Mouse (Mus musculus) stomach, postnatal 0 days (tissue): ENCODE data around the gene Snx12. TPM values are rescaled to one million over a fixed set of nuclear protein-coding genes. Genes with fewer than 3 reads are reported as not detected.

Source experiments
- ATAC-seq: fragments of 200-750 bp; cut with Nextera tagmentation; 2 replicates; pipeline ENCODE4 v1.8.0; 2017; ENCODE audit not compliant: low FRiP score, low TSS enrichment
- DNase-seq: peaks from one replicate; pipeline ENCODE4 v3.0.0-alpha.2; 2016; ENCODE audit warnings: low spot score
- H3K27ac ChIP-seq: fragments of 300-500 bp; sonication (generic); replicated peaks from 2 replicates; pipeline ENCODE4 v1.5.1; 2014; ENCODE audit warnings: mild to moderate bottlenecking, control low read depth
- H3K27me3 ChIP-seq: fragments of 300-500 bp; sonication (generic); 2 replicates; pipeline ENCODE4 v1.6.1; 2014; ENCODE audit warnings: low read length; ENCODE audit not compliant: control insufficient read depth, insufficient read depth
- H3K36me3 ChIP-seq: fragments of 300-500 bp; sonication (generic); 2 replicates; pipeline ENCODE4 v1.6.1; 2014; ENCODE audit warnings: low read length, mixed read lengths; ENCODE audit not compliant: control insufficient read depth, insufficient read depth
- H3K4me1 ChIP-seq: fragments of 300-500 bp; sonication (generic); replicated peaks from 2 replicates; pipeline ENCODE4 v1.6.1; 2014; ENCODE audit warnings: antibody characterized with exemption; ENCODE audit not compliant: control insufficient read depth, insufficient read depth
- H3K4me2 ChIP-seq: fragments of 300-500 bp; sonication (generic); replicated peaks from 2 replicates; pipeline ENCODE4 v1.6.1; 2014; ENCODE audit warnings: low read depth, mild to moderate bottlenecking, control low read depth, moderate library complexity
- H3K4me3 ChIP-seq: fragments of 300-500 bp; sonication (generic); 2 replicates; pipeline ENCODE4 v1.5.1; 2014; ENCODE audit warnings: low read depth, low read length, control low read depth
- H3K9ac ChIP-seq: fragments of 300-500 bp; sonication (generic); 2 replicates; pipeline ENCODE4 v1.6.1; 2014; ENCODE audit warnings: mild to moderate bottlenecking, low read length, control low read depth, mixed read lengths
- H3K9me3 ChIP-seq: fragments of 300-500 bp; sonication (generic); 2 replicates; pipeline ENCODE4 v1.6.1; 2016; ENCODE audit warnings: low read length; ENCODE audit not compliant: control insufficient read depth
- CTCF ChIP-seq: IDR thresholded peaks from 2 replicates; pipeline ENCODE4 v1.5.1; 2016; ENCODE audit warnings: antibody characterized with exemption, low read depth, mild to moderate bottlenecking, moderate library complexity
- EP300 ChIP-seq: optimal IDR thresholded peaks from 2 replicates; pipeline ENCODE3; 2016; ENCODE audit warnings: antibody characterized with exemption
- WGBS: fragments of 180-500 bp; shearing (Covaris S2); extraction: QIAGEN DNeasy Blood & Tissue Kit; methylation state at CpG from one replicate; pipeline ENCODE4 v1.1.7; 2014; 5-methylcytosine and 5-hydroxymethylcytosine counted together
- polyA plus RNA-seq: library from polyadenylated mRNA; unstranded; fragments of >200 nt; fragmentation: Nextera tagmentation; extraction: Ambion mirVana; gene quantifications from 2 replicates; pipeline ENCODE4 v1.2.1, GENCODE M21; 2015

The Snx12 gene
- polyA plus RNA-seq, 1 experiment from 2014 or later: 35.7 TPM

GRCm38 (mm10) chrX:101162532-101162931, 59.8 kb downstream of the Snx12 start:
- Histone ChIP-seq H3K9ac (no peak overlapping the region), H3K27ac (no peak overlapping the region), H3K36me3 (no peaks in the 10 kb centered on the region), H3K4me3 (no peak overlapping the region), H3K4me2 (no peak overlapping the region), H3K27me3 (no peaks in the 10 kb centered on the region), H3K9me3 (no peaks in the 10 kb centered on the region), H3K4me1 (no peaks in the 10 kb centered on the region)
- DNase-seq: no peak
- TF ChIP-seq CTCF: no peak
- 79% methylated on average over 3 of the region's 3 CpGs for WGBS
- ATAC-seq: no peak

DNA sequence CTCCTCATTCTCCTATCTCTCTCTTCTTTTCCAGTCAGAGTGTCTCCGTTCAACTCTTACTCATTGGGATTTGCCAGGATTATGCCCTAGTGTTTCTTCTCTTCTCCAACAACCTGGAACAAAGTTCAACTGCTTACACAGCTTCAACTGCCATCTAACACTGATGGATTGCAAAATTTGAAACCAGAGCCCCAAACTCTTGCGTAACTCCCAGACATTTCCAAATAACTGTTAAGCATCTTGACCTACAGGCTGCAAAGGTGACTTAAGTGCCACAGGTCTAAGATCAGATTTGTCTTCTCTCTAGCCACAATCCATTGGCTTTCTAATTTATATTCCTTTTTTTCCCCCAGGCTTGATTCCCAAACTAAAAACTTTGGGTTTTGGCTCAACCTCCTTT, 64.9 kb downstream of the Snx12 start:
- H3K9me3 ChIP-seq: no peaks in the 10 kb centered on the region
- TF ChIP-seq CTCF: no peak
- no peak for ATAC-seq
- H3K27me3 ChIP-seq: no peaks in the 10 kb centered on the region
- H3K27ac ChIP-seq: no peak overlapping the region
- H3K4me2 ChIP-seq: no peak overlapping the region
- DNase-seq: no peak
- WGBS: 77% methylated on average over 2 of the region's 2 CpGs
- no peaks in the 10 kb centered on the region for H3K36me3 ChIP-seq
- H3K4me3 ChIP-seq: no peak overlapping the region
- H3K4me1 ChIP-seq: no peaks in the 10 kb centered on the region
- H3K9ac ChIP-seq: no peak overlapping the region

GRCm38 (mm10) chrX:101156369-101156768, 66.0 kb downstream of the Snx12 start:
- no peaks in the 10 kb centered on the region for H3K36me3 ChIP-seq
- no peak for TF ChIP-seq EP300
- no peak for TF ChIP-seq CTCF
- DNase-seq (no peak), ATAC-seq (no peak)
- no peaks in the 10 kb centered on the region for H3K27me3 ChIP-seq
- 34% methylated on average over 5 of the region's 5 CpGs for WGBS
- H3K9me3 ChIP-seq: no peaks in the 10 kb centered on the region
- H3K4me3 ChIP-seq: no peak overlapping the region
- H3K27ac ChIP-seq: no peak overlapping the region
- H3K9ac ChIP-seq: no peak overlapping the region
- no peaks in the 10 kb centered on the region for H3K4me1 ChIP-seq
- H3K4me2 ChIP-seq: no peak overlapping the region

GRCm38 (mm10) chrX:101147506-101147905, 74.9 kb downstream of the Snx12 start:
- Histone ChIP-seq H3K9me3 (no peaks in the 10 kb centered on the region), H3K4me2 (no peak overlapping the region), H3K9ac (no peak overlapping the region), H3K4me3 (no peak overlapping the region), H3K27me3 (no peaks in the 10 kb centered on the region), H3K36me3 (no peaks in the 10 kb centered on the region), H3K27ac (no peak overlapping the region), H3K4me1 (no peaks in the 10 kb centered on the region)
- no peak for DNase-seq
- no peak for ATAC-seq
- WGBS: 66% methylated on average over 5 of the region's 5 CpGs
- no peak for TF ChIP-seq CTCF
- no peak for TF ChIP-seq EP300

DNA sequence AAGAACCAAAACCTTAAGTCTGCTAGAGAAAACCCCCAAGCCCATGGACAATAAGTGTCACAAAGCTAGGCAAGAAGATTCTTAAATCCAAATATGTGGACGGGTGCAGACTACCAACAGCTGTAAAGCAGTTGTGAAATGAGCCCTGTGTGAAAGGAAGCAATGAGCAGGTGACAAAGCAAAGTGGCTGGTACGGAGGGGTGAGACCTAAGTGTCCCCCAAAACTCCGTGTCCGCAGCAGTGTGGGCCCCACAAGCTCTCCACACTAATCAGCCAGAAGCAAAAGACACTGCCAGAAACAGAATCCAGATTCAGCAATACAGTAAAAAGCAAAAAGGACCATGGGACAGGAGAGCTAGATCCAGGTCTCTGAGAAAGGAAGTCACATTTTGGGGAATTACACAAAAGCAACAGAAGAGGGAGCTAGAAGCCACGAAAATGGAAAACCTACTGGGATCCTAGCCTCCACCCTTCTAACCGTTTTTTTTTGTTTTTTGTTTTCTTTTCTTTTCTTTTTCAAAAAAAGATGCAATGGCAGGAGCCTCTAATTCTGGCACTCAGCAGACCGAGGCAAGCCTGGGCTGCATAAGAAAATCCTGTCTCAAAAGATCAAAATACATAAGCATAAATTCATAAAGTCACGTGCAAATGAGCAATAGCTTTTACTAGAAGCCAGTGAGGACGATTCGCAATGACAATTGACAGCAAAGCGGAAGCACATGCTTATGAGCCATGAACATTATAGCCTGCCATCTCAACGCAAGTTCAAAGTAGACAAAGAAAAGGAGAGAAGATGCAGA, 90.2 kb downstream of the Snx12 start:
- Histone ChIP-seq H3K4me1 (no peaks in the 10 kb centered on the region), H3K4me2 (peak overlapping the region; percentile 26; the same call in 1 of the 2 replicates), H3K9ac (no peak overlapping the region), H3K4me3 (peak overlapping the region; percentile 18), H3K27ac (no peak overlapping the region), H3K36me3 (no peaks in the 10 kb centered on the region), H3K27me3 (no peaks in the 10 kb centered on the region), H3K9me3 (no peaks in the 10 kb centered on the region)
- WGBS: 33% methylated on average over 12 of the region's 12 CpGs
- ATAC-seq: no peak
- DNase-seq: no peak
- TF ChIP-seq CTCF: peak; percentile 75
- TF ChIP-seq EP300: no peak

- peak; percentile 63 for DNase-seq
- Histone ChIP-seq H3K36me3 (no peaks in the 10 kb centered on the region), H3K9ac (no peak overlapping the region), H3K4me2 (no peak overlapping the region), H3K9me3 (no peaks in the 10 kb centered on the region), H3K27ac (no peak overlapping the region), H3K4me3 (no peak overlapping the region), H3K27me3 (no peaks in the 10 kb centered on the region), H3K4me1 (no peaks in the 10 kb centered on the region)
- ATAC-seq: no peak
- TF ChIP-seq EP300 (no peak), CTCF (peak; percentile 77)
- WGBS: 24% methylated on average over 7 of the region's 7 CpGs
Measured at GRCm38 (mm10) chrX:101131001-101131400, 91.4 kb downstream of the Snx12 start.
